Mouse (Mus musculus): Measurements from ENCODE around the gene Csnk2a1. TPM values are rescaled to one million over a fixed set of nuclear protein-coding genes. Genes with fewer than 3 reads are reported as not detected.
A peak's percentile ranks its signal among the peaks of the same experiment; 100 is the strongest.
"Not testable (repeated sequence)": the region's sequence is repeated elsewhere in the genome, so short reads cannot be mapped to it uniquely, and the experiment has no call there.

The Csnk2a1 gene
- 10 to 100 TPM; 96.8 to 97.5 TPM for total RNA-seq (2021)
- long read RNA-seq, experiment 1, full-length matches to known transcripts = 4 of 13 reads
- long read RNA-seq, experiment 1, partial matches to known transcripts = 0 of 13 reads
- long read RNA-seq, experiment 1, other reads (novel, unspliced or antisense) = 9 of 13 reads
- long read RNA-seq, experiment 2, full-length matches to known transcripts = 2 of 5 reads
- long read RNA-seq, experiment 2, partial matches to known transcripts = 0 of 5 reads
- long read RNA-seq, experiment 2, other reads (novel, unspliced or antisense) = 3 of 5 reads

DNA sequence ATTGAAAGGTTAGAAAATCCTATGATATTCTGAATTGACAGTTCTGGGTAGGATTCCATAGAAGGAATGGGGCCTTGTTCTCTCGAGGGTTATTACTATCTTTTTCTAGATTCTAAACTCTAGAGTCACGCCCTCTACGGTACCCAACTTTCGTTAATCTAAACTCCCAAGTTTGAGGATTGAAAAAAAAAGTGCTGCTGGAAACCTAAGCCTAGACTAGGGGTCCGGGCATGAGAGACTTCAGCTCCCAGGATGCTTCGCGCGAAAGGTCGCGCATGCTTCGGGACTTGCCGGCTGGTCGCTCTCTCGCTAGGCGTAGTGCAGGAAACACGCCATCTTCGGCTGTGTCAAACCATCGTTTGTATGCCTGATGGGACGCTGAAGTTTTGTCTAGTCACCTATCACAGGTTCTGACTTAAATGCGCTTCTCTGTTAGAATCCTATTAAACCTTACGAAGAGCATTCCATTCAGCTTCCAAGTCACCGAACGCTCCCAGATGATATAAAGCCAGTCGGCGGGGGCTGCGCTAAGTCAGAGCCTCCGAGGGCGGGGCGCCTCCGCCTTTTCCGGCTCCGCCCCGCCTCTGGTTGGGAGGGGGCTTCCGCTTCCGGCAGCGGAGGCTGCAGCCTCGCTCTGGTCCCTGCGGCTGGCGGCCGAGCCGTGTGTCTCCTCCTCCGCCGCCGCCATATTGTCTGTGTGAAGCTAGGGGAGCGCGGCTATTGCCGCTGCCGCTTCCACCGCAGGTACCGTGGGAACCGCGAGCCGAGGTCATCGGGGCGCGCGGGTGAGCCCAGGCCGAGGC is at the start of gene Csnk2a1:
TSS of gene Csnk2a1 (plus strand) at position 592 of the 803 bp plus-strand sequence.
- peak; percentile 95 to 96 for DNase-seq

DNA sequence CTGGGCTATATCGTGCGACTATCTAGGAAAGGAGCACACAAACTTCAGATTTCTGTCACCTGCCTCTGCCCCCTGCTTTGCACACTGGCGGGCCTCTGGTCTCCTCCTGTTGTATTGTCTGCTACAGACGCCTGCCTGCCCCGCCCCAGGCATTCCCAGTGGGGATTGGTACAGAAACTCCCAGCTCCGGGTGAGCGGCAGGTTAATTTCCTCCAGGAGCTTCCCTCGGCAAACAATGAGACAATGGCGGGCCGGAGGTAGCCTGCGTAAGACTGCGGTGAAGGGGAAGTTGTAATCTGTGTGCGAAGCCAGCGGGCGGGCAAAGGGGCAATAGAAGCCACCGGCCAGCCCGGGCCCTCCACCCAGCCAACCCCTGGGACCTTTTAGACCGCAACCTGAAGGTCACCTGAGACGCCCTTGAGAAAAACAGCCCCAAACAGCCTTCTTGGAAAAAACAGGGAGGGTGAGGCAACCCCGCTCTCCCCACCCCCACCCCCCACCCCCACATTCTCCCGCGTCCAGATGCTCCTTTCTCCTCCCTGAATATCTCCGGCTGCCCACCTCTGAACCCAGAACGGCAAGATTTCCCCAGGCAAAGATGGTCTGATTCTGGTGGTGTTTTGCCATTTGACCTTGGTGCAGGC is 49.4 kb upstream of the Csnk2a1 start:
- peak; percentile 71 to 92 for DNase-seq

DNA sequence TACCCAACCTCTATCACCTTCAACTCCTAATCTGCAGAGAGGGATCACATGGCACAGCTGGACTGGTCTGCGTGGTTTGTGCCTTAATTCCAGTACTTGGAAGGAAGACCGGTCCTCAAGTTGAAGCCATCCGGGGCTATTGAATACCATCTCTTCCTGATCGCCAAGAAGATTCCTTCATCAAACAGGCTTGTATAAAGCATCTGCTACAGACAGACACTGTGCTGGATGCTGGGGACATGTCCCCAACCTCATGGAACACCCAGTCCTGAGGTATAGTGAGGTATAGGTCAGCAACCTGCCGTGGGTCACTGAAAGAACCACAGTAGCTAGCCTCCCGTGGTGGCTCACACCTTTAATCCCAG is 48.9 kb upstream of the Csnk2a1 start:
- DNase-seq = no peak

DNA sequence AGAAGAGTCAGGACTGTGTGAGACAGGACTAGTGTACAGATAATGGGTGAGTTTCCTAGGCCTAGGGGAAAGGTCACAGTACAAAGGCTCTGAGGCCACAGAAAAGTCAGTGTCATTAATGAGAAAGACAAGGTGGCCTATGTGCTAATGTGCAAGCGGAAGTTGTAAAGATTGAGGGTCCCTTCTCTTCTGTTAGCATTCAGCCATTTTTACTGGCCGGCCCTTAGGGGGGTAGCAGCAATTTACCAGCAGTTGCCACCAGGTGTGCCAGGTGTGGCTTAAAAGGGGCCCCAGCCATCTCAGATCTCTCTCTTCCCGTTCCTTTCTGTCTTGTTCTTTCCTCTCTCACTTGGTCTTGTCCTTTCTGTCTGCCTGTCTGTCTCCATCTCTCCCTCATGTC is 48.3 kb upstream of the Csnk2a1 start:
- no peak for DNase-seq

DNA sequence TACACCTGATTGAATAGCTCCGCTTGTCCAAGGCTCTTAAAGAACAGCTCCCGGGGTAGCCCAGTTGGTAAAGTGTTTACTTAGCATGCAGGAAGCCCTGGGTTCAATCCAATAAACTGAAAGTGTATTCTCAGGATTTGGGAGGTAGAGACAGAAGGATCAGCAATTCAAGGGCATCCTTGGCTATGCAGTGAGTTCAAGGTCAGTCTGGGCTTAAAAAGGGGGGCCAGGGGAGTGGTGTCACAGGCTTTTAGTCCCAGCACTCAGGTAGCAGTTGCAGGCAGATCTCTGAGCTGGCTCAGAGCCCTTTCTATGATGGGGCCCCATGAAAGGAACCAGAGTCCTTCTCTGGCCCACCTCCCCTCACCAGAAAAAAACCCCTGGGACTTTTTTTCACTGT is 47.3 kb upstream of the Csnk2a1 start:
- DNase-seq = no peak

DNA sequence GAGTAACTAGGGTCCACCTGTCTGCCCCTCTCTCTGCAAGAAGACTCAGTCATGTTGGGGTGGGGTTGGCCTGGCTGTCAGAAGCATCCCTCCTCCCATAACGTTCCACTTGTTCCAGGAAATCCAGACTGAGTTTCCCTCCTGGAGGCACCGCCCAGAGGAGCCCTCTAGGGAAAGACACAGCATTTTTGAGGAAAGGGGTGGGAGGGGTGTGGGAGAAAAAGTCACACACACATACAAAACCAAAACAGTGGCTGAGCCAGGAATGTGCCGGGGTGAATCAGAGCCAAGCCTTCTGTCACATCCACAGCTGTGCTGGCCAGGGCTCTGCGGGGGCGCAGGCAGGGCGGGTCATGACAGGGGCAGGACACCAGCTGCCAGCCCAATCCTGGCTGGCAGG is 46.3 kb upstream of the Csnk2a1 start:
- peak; percentile 89 to 94 for DNase-seq

DNA sequence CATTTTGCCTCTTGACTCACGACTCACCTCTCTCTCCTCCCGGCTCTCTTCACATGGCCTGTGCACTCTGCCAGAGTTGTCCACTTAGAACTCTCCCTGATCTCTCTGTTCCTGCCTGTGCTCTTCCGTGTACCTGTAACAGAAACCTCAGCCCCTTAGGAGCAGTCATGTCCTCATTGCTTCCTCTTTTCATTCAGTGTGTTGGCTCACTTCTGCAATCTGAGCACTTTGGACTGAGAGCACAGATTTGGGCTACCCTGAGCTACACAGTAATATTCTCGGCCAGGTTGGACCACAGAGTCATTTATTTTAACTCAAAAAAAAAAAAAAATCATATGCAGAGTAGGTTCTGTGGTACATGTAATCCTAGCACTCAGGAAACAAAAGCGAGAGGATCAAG is 39.5 kb upstream of the Csnk2a1 start:
- DNase-seq = no peak

DNA sequence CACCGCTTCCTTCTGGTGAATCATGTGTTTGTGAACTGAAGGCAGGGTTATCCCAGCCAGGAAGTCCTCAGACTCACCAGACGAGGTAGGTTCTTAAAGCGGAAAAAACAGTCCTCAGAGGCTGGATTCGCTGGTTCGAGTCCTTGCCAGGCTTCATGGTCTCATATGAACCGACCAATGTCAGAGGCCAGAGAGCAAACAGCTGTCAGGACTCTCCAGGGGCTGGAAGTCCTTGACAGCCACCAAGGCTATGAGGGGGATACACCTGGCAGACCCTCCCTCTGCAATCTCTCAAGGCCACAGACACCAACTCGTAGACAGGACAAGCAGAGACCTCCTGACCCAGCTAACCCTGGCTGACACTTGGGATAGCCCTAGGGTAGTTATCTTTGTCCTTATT is 37.4 kb upstream of the Csnk2a1 start:
- peak in 1 of 2 experiments; percentile 49 for DNase-seq

DNA sequence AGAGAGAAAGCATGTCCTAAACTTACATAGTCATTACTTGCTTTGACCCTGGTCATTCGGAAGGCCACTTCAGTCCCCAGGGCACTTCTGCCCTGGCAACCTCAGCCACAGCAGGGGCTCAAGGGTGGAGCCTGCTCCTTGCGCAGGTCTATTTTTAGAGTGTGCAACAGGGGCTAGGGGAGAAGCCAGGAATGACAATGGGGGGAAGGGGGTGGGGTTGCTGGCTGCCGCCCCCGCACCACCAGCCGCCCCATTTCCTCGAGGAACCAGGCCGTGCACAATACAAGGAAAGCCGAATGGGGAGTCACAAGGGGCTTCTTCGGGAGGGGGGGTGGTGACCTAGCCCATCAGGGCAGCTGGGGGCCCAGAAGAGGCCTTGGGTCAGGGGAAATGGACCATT is 37.0 kb upstream of the Csnk2a1 start:
- DNase-seq = peak; percentile 35 to 79

DNA sequence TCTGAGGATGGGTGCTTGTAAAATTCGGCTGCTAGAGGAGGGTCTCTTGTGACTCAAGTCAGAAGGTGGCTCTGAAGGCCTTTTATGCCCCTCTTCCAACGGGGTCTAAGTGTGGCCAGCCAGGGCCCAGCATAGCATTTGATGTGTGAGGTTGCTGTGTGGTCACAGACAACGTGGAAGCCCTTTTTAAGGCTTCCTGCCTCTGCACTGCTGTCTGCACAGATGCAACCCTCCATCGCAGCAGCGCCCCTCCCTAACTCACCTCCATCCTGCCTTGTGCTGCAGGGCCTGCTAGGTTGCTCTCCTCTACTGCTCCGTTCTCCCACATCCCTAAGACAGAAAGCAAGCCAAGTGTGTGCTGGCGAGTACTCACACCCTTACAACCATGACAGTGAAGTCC is 36.5 kb upstream of the Csnk2a1 start:
- DNase-seq = no peak

DNA sequence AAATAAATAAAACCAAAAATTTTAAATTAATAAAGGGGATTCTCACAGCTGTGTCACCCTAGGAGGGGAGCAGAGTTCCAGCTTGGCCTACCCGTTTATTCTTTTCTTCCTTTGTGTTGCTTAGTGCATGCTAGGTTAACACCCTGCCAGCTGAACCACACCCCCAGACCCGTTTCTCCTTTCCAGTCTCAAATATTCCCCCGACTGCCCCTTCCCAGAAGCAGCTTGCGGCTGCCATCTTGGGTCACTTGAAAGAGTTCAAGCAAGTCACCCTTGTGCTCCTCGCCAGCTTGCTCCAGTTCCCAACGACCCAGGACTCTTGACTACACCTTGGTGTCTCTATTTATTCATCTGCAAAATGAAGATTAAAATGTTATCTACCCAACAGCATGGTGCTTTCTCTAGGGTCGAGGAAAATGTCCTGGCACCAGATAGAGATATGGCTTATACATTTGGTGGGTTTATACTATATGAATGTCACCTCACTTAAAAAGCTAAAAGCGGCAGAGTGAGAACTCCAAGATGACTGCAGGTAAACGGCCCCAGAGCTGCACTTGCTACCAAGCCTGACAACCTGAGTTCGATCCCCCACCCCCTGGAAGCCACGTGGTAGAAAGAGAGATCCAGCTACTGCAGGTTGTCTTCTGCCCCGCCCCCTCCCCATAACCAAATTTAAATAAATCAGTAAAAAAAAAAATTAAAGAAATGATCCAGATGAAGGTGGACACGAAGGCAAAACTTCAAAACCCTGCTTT is 33.9 kb upstream of the Csnk2a1 start:
- no peak for DNase-seq

DNA sequence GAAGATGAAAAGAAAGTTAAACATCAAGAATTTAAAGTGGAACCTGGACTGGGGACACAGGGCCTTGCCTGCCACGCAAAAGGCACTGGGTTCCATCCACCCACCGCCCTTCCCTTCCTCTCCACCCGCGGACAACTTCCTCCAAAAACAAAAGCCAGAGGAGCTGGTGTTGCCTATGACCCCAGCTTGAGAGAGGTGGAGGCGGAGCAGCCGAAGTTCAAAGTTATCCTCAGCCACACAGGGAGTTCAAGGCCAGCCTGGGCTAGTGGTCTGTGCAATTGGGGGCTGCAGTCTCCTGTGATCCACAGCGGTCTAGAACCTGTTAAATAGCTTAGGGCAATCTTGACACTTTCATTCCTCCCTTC is 33.3 kb upstream of the Csnk2a1 start:
- no peak for DNase-seq

DNA sequence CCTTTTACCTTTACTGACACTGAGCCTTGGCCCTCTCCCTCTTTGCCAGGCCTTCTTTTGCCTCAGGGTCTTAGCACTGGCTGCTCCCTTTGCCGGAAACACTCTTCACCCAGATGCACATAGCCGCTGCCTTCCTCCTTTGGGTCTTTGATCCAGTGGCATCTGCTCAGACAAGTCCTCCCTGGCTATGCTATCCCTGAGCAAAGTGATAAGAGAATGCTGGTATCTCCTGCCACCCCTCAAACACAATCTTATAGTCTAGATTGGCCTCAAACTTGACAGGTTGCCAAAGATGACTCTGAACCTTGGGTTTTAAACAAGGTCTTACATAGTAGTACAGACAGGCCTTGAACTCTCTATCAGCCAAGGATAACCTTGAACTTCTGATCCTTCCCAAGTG is 32.1 kb upstream of the Csnk2a1 start:
- no peak for DNase-seq

DNA sequence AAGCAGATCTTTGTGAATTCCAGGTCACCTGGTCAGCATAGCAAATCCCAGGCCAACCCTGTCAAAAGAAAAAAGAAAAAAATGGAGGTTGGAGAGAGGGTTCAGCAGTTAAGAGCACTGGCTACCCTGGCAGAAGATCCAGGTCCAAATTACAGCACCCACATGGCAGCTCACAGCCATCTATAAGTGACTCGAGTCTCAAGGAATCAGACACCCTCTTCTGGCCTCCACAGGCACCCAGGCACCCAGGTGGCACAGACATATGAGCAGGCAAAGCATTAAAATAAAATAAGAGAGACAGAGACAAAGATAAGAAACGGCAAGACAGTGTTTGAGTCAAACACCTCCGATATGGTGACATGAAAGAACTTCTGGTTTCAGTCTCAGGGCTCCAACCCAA is 29.7 kb upstream of the Csnk2a1 start:
- DNase-seq = no peak

DNA sequence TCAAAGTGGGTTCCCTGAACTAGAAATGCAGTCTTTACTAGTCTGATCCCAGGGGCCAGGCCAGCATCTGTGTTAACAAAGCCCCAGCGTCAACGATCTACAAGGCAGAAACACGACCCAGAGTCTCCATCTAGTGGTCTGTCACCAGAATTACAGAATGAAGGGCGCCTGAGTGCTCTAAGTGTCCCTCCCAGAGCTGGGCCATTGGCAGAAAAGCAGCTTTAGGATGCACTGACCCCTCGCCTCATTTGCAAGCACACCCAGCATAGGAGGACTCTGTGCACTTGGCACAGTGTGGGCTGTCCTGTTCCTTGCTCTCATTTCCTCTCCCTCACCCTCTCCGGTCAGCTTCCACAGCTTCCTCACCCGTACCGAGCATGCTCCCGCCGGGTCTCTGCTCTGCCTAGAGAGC is 29.3 kb upstream of the Csnk2a1 start:
- peak; percentile 78 to 85 for DNase-seq

DNA sequence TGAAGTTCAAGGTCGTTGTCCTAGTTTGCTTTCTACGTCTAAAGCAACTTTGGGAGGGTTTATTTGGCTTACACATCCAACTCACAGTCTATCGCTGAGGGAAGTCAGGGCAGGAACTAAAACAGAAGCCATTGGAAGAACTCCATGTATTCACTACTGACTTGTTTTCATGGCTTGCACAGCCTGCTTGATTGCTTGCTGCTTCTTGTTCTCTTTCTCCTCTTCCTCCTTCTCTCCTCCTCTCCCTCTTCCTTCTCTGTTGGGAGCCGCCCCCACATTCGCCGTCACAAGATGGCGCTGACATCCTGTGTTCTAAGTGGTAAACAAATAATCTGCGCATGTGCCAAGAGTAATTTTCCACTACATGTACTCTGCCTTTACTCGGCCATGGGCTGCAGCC is 20.5 kb upstream of the Csnk2a1 start:
- DNase-seq = not testable (repeated sequence)

DNA sequence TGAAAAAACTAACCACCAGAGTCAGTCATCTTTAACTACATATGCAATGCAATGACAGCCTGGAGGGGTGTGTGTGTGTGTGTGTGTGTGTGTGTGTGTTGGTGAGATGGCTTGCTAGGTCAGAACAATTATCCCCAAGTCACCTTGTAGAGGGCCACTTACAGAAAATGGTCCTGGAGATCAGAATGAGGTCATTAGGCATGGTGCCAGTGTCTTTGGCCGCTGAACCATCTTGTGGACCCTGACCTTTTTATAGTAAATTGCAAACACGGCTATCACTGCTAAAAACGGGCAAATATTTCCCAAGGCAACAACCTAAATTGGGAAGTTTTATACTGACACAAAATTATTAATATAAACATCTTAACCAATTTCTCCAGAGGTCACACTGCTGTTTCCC is 14.8 kb upstream of the Csnk2a1 start:
- DNase-seq = no peak

DNA sequence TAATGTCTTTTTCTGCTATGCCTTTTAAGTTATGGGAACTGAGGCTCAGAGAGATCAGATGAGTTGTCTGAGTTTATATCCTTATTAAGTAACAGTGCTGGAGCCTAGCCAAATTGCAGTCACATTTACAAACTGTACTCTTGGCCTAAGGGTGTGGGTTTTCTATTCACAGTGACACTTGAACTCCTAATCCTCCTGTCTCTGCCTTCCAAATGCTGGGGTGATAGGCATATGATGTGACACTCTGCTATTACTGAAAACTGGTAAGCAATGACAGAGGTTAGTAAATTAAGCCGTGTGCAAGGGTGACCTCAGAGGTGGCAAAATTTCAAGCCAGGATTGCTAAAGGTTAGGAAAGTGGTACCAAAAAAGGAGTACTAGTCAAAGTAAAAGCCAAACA is 9.7 kb upstream of the Csnk2a1 start:
- no peak for DNase-seq

DNA sequence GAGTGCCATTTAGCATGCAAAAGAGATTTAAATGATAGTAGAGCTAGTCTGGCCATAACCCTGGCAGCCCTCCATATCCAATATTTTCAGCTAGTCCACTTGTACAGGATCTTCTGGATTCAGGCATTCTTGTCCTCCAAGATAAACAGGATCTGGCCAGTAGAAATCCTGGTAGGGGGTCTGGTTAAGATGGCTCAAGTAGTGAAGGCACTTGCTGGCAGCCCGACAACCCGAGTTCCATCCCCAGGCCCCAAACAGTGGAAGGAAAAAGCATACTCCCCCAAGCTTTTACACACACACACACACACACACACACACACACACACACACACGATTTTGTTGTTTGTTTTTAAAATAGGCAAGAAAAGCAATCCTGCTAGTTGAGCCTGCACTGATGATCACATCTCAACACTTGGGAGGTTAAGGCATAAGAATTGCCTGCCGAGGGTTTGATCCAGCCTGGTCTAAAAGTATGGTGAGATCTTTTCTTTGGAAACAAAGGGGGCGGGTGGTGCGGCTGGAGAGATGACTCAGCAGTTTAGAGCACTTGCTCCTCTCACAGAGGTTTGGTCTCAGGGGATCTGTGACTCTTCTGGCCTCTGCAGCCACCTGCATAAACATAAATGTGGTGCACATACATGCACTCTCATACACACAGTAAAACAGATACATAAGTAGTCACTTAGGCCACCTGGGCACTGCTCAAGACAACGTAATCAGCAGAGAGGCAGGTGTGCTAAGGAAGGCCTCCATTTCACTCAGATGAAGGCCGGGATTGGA is 2.9 kb upstream of the Csnk2a1 start:
- no peak for DNase-seq

DNA sequence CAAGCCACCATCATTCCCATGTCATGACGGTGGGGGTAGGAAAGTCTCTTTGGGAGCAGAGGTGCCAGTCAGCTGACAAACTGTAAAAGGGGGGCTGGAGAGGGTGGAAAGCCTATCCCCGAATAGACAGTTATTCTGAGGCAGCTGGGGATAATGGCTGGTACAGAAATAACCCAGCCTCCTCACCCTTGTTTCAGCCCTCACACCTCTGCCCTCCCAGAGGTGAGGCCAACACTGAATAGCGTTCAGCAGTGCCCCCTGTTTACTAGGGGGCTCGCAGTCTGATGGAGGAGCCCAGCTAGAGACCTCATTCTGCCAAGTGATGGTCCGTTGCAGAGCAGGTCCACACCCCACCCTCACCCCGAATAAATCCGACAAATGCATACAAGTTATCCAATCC is 1.1 kb upstream of the Csnk2a1 start:
- DNase-seq = no peak

DNA sequence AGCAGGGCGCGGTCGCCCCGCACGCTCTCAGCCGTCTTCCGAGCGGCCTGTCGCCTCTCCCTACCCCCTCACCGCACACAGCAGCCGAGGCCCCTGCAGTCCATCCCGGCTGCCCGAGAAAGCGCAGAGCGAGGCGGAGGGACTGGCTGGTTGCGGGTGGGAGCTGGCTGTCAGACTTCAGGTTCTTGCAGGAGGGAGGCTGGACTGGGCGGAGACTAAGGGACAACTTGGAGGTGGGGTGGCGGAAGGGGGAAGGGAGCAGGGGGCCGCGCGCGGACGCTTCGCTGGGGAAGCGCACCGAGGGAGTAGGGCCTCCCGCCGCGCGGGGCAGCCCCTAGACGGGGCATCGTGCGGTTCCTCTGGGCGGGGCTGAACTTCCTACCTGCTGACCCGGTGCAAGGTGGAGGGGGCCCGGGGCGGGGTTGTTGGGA is 427 bp downstream of the Csnk2a1 start:
- DNase-seq = peak; percentile 74 to 80

DNA sequence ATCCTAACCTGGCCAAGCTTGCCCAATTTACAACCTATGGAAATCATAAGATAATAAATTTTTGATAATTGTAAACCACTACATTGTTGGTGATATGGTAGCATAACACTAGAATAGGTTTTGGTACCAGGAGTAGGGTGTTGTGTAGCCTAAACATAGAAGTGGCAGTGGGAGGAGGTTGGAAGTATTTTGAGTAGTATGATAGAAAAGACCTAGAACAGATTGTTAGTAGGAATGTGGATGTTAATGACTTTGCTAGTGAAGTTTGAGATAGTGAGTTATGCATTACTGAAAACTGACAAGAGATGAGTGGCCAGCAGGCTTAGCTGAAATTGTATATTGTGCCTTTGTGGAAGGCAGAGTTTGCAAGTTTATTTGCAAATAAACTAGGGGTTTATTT is 3.4 kb downstream of the Csnk2a1 start:
- DNase-seq = no peak

All from heart, adult 18-20 months (tissue).